Mouse (Mus musculus) midbrain, postnatal 0 days (tissue): ENCODE measurements around the gene Smpdl3a. TPM values are rescaled to one million over a fixed set of nuclear protein-coding genes. Genes with fewer than 3 reads are reported as not detected.

ENCODE experiments used
- ATAC-seq: fragments of 200-750 bp; cut with Nextera tagmentation; 2 replicates; pipeline ENCODE4 v1.8.0; 2017; ENCODE audit warnings: moderate number of reproducible peaks, mild to moderate bottlenecking, moderate TSS enrichment, moderate library complexity; ENCODE audit not compliant: low FRiP score
- DNase-seq: peaks from one replicate; pipeline ENCODE4 v3.0.0-alpha.2; 2015; ENCODE audit warnings: low spot score
- H3K27ac ChIP-seq: fragments of 300-500 bp; sonication (generic); 2 replicates; pipeline ENCODE4 v1.5.1; 2014; ENCODE audit warnings: low read depth, mild to moderate bottlenecking, low read length, mixed read lengths
- H3K27me3 ChIP-seq: fragments of 300-500 bp; sonication (generic); 2 replicates; pipeline ENCODE4 v1.6.1; 2014; ENCODE audit warnings: low read length, control low read depth, mixed read lengths; ENCODE audit not compliant: insufficient read depth
- H3K36me3 ChIP-seq: fragments of 300-500 bp; sonication (generic); 2 replicates; pipeline ENCODE4 v1.6.1; 2014; ENCODE audit warnings: low read length, control low read depth, mixed read lengths; ENCODE audit not compliant: insufficient read depth
- H3K4me1 ChIP-seq: fragments of 300-500 bp; sonication (generic); 2 replicates; pipeline ENCODE4 v1.6.1; 2014; ENCODE audit warnings: mild to moderate bottlenecking, control low read depth, antibody characterized with exemption, low read length, mixed read lengths; ENCODE audit not compliant: insufficient read depth
- H3K4me2 ChIP-seq: fragments of 300-500 bp; sonication (generic); 2 replicates; pipeline ENCODE4 v1.6.1; 2014; ENCODE audit warnings: low read depth, mild to moderate bottlenecking, low read length, mixed read lengths; ENCODE audit not compliant: poor library complexity, severe bottlenecking
- H3K4me3 ChIP-seq: fragments of 300-500 bp; sonication (generic); 2 replicates; pipeline ENCODE4 v1.5.1; 2014; ENCODE audit warnings: low read depth, mild to moderate bottlenecking, low read length, moderate library complexity
- H3K9ac ChIP-seq: fragments of 300-500 bp; sonication (generic); replicated peaks from 2 replicates; pipeline ENCODE4 v1.6.1; 2014; ENCODE audit warnings: mild to moderate bottlenecking, low read length, moderate library complexity, mixed read lengths; ENCODE audit not compliant: poor library complexity, severe bottlenecking
- H3K9me3 ChIP-seq: fragments of 300-500 bp; sonication (generic); 2 replicates; pipeline ENCODE4 v1.6.1; 2016; ENCODE audit warnings: low read length, control low read depth
- CTCF ChIP-seq: IDR thresholded peaks from 2 replicates; pipeline ENCODE4 v1.5.1; 2016; ENCODE audit warnings: antibody characterized with exemption, mild to moderate bottlenecking
- WGBS: fragments of 180-500 bp; shearing (Covaris S2); extraction: QIAGEN DNeasy Blood & Tissue Kit; methylation state at CpG from one replicate; pipeline ENCODE4 v1.1.7; 2014; 5-methylcytosine and 5-hydroxymethylcytosine counted together
- polyA plus RNA-seq: library from polyadenylated mRNA; unstranded; fragments of >200 nt; fragmentation: Nextera tagmentation; extraction: Ambion mirVana; gene quantifications from 2 replicates; pipeline ENCODE4 v1.2.1, GENCODE M21; 2015
- total RNA-seq: library from RNA; depleted of rRNA; stranded (reverse); fragments of >200 nt; gene quantifications from 2 replicates; pipeline ENCODE4 v1.2.3, GENCODE M21; 2014; rRNA removed

Gene Smpdl3a
- total RNA-seq (28.9 and 31.7 TPM in 2 replicates), polyA plus RNA-seq (31.0 and 33.4 TPM in 2 replicates)

DNA sequence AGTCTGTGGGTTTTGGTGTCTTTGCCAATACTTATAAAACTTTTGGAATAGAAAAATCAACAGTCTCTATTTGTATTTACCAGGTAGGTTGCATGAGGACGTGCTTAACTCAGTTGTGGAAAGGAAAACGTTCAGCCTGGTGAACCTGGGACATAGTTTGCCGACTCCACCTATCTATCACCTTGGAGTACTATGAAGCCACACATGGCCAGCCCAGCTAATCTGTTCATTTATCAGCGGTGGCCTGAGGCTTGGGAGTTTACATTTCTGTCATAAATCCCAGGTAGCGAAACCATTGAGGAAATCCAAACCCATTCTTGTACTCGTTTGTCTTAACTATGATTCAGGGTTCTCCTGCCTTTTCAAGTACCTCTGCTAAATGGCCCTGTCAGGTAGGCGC is at the start of gene Smpdl3a:
Gene Smpdl3a (plus strand): TSS at position 318 of the 400 bp plus-strand sequence.
- peak within 1 kb of the TSS; percentile 93 for H3K4me2 ChIP-seq
- peak within 1 kb of the TSS; percentile 80 for H3K9ac ChIP-seq
- no peak for TF ChIP-seq CTCF
- H3K9me3 ChIP-seq: no peaks in the 10 kb centered on the region
- peak within 1 kb of the TSS; percentile 73 for H3K27ac ChIP-seq
- H3K4me1 ChIP-seq: no peaks in the 10 kb centered on the region
- ATAC-seq (no peak), DNase-seq (no peak)
- peak within 1 kb of the TSS; percentile 60 for H3K4me3 ChIP-seq
- H3K27me3 ChIP-seq: no peaks in the 10 kb centered on the region
- H3K36me3 ChIP-seq: no peaks in the 10 kb centered on the region
- WGBS: 86% methylated on average over 7 of the region's 7 CpGs

DNA sequence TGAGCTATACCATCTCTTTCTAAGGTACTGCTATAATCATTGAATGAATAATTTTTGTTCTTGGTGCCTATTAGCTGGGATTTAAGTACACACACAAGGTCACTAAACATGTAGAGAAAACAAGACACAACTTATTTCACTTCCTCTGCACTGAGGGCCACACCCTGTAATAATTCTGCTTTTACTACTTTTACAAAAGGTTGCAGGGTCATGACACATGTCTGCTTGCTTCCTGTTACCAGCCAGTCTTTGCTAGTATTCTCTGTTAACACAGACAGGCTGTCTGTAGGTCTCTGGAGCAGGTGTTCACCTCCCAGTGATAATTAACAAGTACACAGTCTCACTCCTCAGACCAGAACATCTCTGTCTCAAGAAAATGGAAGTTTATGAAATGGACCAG is 48.7 kb upstream of the Smpdl3a start:
- no peaks in the 10 kb centered on the region for H3K9me3 ChIP-seq
- TF ChIP-seq CTCF: no peak
- no peak overlapping the region for H3K27ac ChIP-seq
- no peak overlapping the region for H3K4me2 ChIP-seq
- no peak overlapping the region for H3K9ac ChIP-seq
- H3K4me3 ChIP-seq: no peak overlapping the region
- H3K36me3 ChIP-seq: no peaks in the 10 kb centered on the region
- no peaks in the 10 kb centered on the region for H3K27me3 ChIP-seq
- DNase-seq (no peak), ATAC-seq (no peak)
- H3K4me1 ChIP-seq: no peaks in the 10 kb centered on the region

- Histone ChIP-seq H3K9ac (no peak overlapping the region), H3K27me3 (no peaks in the 10 kb centered on the region), H3K4me3 (no peak overlapping the region), H3K4me1 (no peaks in the 10 kb centered on the region), H3K4me2 (no peak overlapping the region), H3K9me3 (no peaks in the 10 kb centered on the region), H3K27ac (no peak overlapping the region), H3K36me3 (no peaks in the 10 kb centered on the region)
- ATAC-seq (no peak), DNase-seq (no peak)
- TF ChIP-seq CTCF: no peak
Observed at GRCm38 (mm10) chr10:57747127-57747526, 47.0 kb upstream of the Smpdl3a start.

- Histone ChIP-seq H3K9me3 (no peaks in the 10 kb centered on the region), H3K36me3 (no peaks in the 10 kb centered on the region), H3K4me1 (no peaks in the 10 kb centered on the region), H3K27ac (no peak overlapping the region), H3K27me3 (no peaks in the 10 kb centered on the region), H3K9ac (no peak overlapping the region), H3K4me3 (no peak overlapping the region), H3K4me2 (no peak overlapping the region)
- no peak for TF ChIP-seq CTCF
- no peak for ATAC-seq
- no peak for DNase-seq
- 88% methylated on average over 1 of the region's 1 CpGs for WGBS
Observed at GRCm38 (mm10) chr10:57753343-57753742, 40.8 kb upstream of the Smpdl3a start.

DNA sequence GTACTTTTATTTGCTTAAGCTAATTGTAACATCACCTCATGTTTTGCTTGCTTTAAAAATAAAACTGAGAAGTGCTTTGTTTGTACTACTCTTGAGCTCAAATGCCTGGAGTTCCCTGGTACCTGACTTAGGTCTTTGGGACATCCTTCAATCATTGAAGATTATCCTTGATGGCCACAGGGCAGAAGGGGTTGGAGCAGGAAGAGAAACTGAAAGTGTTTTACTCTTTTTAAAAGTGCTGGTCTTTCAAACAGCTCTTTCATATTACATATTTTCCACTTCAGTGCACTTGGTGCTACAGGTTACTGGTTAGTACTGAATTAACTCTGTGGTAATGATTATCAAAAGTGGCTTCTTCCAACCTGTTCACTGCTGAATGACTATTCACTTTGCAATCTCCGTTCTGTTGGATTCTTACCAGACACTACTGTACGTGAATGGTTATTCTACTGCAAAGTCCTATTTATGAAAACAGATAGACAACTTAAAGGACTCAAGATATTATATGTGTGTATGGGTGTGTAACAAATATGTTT is 38.9 kb upstream of the Smpdl3a start:
- H3K9me3 ChIP-seq: peaks cover 6% of the 10 kb centered on the region; the same call in 1 of the 2 replicates
- no peak overlapping the region for H3K9ac ChIP-seq
- WGBS: 96% methylated on average over 2 of the region's 2 CpGs
- no peak overlapping the region for H3K27ac ChIP-seq
- no peak for ATAC-seq
- H3K27me3 ChIP-seq: no peaks in the 10 kb centered on the region
- DNase-seq: no peak
- H3K36me3 ChIP-seq: no peaks in the 10 kb centered on the region
- H3K4me1 ChIP-seq: no peaks in the 10 kb centered on the region
- no peak for TF ChIP-seq CTCF
- H3K4me2 ChIP-seq: no peak overlapping the region
- no peak overlapping the region for H3K4me3 ChIP-seq

DNA sequence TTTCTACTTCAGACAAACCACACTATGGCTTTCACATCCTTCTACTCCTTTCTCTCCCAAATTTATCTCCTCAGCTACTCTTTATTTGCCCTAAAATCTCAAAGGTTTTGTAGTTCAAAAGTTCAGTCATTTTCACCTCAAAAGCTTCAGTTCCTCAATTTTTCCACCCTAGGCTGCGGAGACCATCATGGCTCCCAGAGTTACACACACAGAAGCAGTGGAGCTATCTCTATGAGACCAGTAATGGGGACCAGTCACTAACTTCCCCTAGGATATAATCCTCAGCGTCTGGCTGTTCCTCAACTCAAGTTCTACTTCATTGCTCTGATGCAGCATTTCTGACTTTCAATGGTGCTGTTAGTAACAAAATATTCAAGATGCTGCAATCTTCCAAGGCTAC is 35.1 kb upstream of the Smpdl3a start:
- ATAC-seq: no peak
- Histone ChIP-seq H3K9me3 (peaks cover 6% of the 10 kb centered on the region; the same call in 1 of the 2 replicates), H3K27ac (no peak overlapping the region), H3K4me2 (no peak overlapping the region), H3K36me3 (no peaks in the 10 kb centered on the region), H3K27me3 (no peaks in the 10 kb centered on the region), H3K4me1 (no peaks in the 10 kb centered on the region), H3K9ac (no peak overlapping the region), H3K4me3 (no peak overlapping the region)
- no peak for TF ChIP-seq CTCF
- no peak for DNase-seq
- 96% methylated on average over 2 of the region's 2 CpGs for WGBS
